Mouse (Mus musculus) olfactory bulb, adult 2 months (tissue): Measurements from ENCODE around the gene Mettl2.

Source experiments
- CTCF ChIP-seq: fragments of 200-500 bp; IDR thresholded peaks from 2 replicates; pipeline ENCODE4 v1.5.1; 2012; ENCODE audit warnings: low read depth, mild to moderate bottlenecking, low read length, moderate library complexity; ENCODE audit not compliant: insufficient read depth
- POLR2A ChIP-seq: fragments of 200-500 bp; IDR thresholded peaks from 2 replicates; pipeline ENCODE4 v1.6.1; 2012; ENCODE audit warnings: mild to moderate bottlenecking, low read depth, low read length, moderate library complexity; ENCODE audit not compliant: insufficient read depth

DNA sequence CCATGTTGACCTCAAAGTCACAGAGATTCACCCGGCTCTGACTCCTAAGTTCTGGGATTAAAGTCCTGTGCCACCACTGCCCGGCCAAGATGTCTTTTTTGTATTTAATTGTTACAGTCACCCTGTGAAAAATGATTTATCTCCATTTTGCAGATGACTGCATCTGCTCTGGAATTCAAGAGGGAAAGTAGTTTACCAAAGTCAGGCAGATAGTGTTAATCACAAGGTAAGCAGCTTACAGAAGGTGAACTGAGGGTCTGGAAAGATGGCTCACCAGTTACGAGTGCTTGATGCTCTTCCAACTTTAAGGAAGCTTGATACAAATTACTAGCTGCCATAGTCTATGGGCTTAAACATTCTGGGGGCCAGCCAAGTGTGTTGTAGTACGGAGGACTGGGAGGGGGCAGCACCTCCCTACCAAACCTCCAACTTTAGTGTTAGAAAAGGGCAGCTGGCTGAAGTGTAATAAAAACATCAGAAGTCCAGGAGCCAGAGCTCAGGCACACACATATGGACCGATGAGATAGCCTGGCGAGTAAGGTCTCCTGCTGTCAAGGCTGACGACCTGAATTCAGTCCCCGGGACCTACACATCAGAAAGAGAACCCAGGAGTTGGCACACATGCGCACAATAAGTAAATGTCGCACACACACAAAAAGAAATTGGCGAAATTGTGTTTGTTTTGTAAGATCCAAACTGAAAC is 18.4 kb downstream of the Mettl2 start:
- no peak for TF ChIP-seq CTCF
- no peak for TF ChIP-seq POLR2A
